Mouse (Mus musculus) neural tube, embryonic 15.5 days (tissue): Measurements from ENCODE around the gene Gm4181. TPM values are rescaled to one million over a fixed set of nuclear protein-coding genes. Genes with fewer than 3 reads are reported as not detected.
"Not testable (repeated sequence)": the region's sequence is repeated elsewhere in the genome, so short reads cannot be mapped to it uniquely, and the experiment has no call there.

ENCODE experiments used
- ATAC-seq: fragments of 200-750 bp; cut with Nextera tagmentation; 2 replicates; pipeline ENCODE4 v1.8.0; 2017; ENCODE audit warnings: mild to moderate bottlenecking, moderate TSS enrichment, moderate library complexity; ENCODE audit not compliant: low FRiP score
- H3K27ac ChIP-seq: fragments of 300-500 bp; sonication (generic); replicated peaks from 2 replicates; pipeline ENCODE4 v1.5.1; 2015; ENCODE audit warnings: mild to moderate bottlenecking, inconsistent platforms
- H3K27me3 ChIP-seq: fragments of 300-500 bp; sonication (generic); replicated peaks from 2 replicates; pipeline ENCODE4 v1.6.1; 2015; ENCODE audit warnings: inconsistent platforms
- H3K36me3 ChIP-seq: fragments of 300-500 bp; sonication (generic); 2 replicates; pipeline ENCODE4 v1.6.1; 2015; ENCODE audit warnings: inconsistent platforms
- H3K4me1 ChIP-seq: fragments of 300-500 bp; sonication (generic); 2 replicates; pipeline ENCODE4 v1.6.1; 2015; ENCODE audit warnings: inconsistent platforms
- H3K4me2 ChIP-seq: fragments of 300-500 bp; sonication (generic); 2 replicates; pipeline ENCODE4 v1.6.1; 2015; ENCODE audit warnings: inconsistent platforms, mild to moderate bottlenecking, moderate library complexity
- H3K4me3 ChIP-seq: fragments of 300-500 bp; sonication (generic); replicated peaks from 2 replicates; pipeline ENCODE4 v1.5.1; 2015; ENCODE audit warnings: mild to moderate bottlenecking, inconsistent platforms
- H3K9ac ChIP-seq: fragments of 300-500 bp; sonication (generic); replicated peaks from 2 replicates; pipeline ENCODE4 v1.6.1; 2015; ENCODE audit warnings: mild to moderate bottlenecking, inconsistent platforms
- H3K9me3 ChIP-seq: fragments of 300-500 bp; sonication (generic); replicated peaks from 2 replicates; pipeline ENCODE4 v1.6.1; 2016; ENCODE audit warnings: inconsistent platforms
- WGBS: fragments of 180-500 bp; shearing (Covaris S2); methylation state at CpG from one replicate; pipeline ENCODE4 v1.1.7; 2015; ENCODE audit warnings: mixed read lengths; 5-methylcytosine and 5-hydroxymethylcytosine counted together
- polyA plus RNA-seq: library from polyadenylated mRNA; unstranded; fragments of >200 nt; fragmentation: Nextera tagmentation; extraction: Ambion mirVana; gene quantifications from 2 replicates; pipeline ENCODE4 v1.2.1, GENCODE M21; 2015

The Gm4181 gene
- not detected in 2 replicates for polyA plus RNA-seq

DNA sequence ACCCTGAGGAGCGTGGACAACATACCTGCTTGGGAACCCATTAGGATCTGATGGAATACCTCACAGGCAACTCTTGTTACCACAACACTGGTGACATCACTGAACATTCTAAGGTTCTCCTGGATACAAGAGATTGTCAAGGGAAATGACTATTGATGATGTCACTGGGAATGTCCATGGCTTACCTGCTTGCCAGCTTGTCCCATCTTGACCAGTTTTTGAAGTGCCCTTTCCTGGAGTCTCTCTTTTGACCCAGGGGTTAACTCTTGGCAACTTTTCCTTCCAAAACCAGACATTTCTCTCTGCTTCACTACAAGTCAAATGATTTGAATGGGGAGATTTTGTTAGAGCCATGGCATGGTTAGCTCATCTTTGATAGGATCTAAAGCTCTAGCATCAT, at the start of gene Gm4181:
Gene Gm4181 (minus strand): TSS at position 101 of the 400 bp plus-strand sequence.
- 89% methylated on average over 1 of the region's 1 CpGs for WGBS
- not testable (repeated sequence) for H3K27ac ChIP-seq, H3K4me2 ChIP-seq, H3K4me3 ChIP-seq, H3K4me1 ChIP-seq, H3K36me3 ChIP-seq, ATAC-seq, H3K9me3 ChIP-seq, H3K27me3 ChIP-seq, H3K9ac ChIP-seq

DNA sequence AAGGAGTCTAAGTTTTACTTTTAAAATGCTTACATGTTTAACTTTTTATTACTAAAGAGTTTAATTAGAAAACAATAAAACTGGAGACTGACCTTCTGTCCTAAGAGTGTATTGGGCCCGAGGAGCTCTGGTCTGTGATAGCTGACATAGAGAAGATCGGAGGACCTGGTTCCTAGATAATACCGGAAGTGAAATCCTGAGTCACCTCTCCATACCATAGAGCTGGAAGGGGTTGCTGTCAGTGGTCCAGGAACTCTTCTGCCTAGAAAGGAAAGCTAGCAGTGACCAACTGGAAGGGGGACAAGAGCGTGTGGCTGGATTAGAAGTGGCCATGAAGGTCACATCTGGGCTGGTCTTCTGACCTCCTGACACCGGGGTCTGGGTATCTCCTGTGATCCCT, 41.8 kb upstream of the Gm4181 start:
- WGBS = 94% methylated on average over 5 of the region's 5 CpGs
- no peaks in the 10 kb centered on the region for H3K27me3 ChIP-seq
- no peak overlapping the region for H3K4me3 ChIP-seq
- ATAC-seq = no peak
- H3K9me3 ChIP-seq = no peaks in the 10 kb centered on the region
- no peak overlapping the region for H3K27ac ChIP-seq
- no peak overlapping the region for H3K9ac ChIP-seq
- no peaks in the 10 kb centered on the region for H3K4me1 ChIP-seq
- no peak overlapping the region for H3K4me2 ChIP-seq
- H3K36me3 ChIP-seq = no peaks in the 10 kb centered on the region

DNA sequence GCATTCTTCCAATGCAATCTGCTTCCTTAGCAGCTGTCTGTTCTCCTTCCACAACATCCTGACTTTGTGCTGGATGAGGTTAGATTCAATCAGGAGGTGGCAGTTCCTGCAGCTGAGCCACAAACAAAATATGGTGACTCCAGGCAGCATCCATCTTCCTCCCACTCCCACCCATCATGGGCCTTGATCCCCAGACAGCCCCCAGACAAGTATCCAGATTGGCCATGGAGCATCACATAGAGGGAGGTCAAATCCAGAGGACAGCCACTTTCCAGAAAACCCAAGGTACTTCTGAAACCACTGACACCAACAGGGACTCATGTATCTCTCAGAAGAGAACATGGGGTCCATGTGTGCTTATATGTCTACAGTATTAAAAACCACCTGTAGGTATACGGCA, 3.0 kb downstream of the Gm4181 start:
- not testable (repeated sequence) for H3K27ac ChIP-seq, H3K36me3 ChIP-seq, H3K4me2 ChIP-seq, ATAC-seq, H3K4me3 ChIP-seq, H3K4me1 ChIP-seq, H3K9ac ChIP-seq, H3K27me3 ChIP-seq, H3K9me3 ChIP-seq
- 89% methylated on average over 1 of the region's 1 CpGs for WGBS

DNA sequence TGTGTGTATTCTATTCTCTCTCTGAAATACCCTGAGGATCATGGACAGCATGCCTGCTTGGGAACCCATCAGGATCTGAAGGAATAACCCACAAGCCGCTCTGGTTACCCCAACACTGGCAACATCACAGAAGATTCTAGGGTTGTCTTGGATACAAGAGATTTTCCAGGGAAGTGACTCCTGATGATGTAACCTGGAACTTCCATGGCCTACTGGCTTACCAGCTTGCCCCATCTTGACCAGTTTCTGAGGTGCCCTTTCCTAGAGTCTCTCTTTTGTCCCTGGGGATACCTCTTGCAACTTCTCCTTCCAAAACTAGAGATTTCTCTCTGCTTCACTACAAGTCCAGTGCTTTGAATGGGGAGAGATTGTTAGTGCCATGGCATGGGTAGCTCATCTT, 24.3 kb downstream of the Gm4181 start, which contains the start of gene Gm17078:
Gene Gm17078 (minus strand): TSS at position 101 of the 400 bp plus-strand sequence.
- WGBS = 93% methylated on average over 1 of the region's 1 CpGs
- no peak for ATAC-seq
- no peak within 1 kb of the TSS for H3K4me3 ChIP-seq
- H3K9me3 ChIP-seq = no peaks in the 10 kb centered on the region
- no peak within 1 kb of the TSS for H3K27ac ChIP-seq
- no peak within 1 kb of the TSS for H3K4me2 ChIP-seq
- no peaks in the 10 kb centered on the region for H3K36me3 ChIP-seq
- H3K9ac ChIP-seq = no peak within 1 kb of the TSS
- H3K4me1 ChIP-seq = no peaks in the 10 kb centered on the region
- no peaks in the 10 kb centered on the region for H3K27me3 ChIP-seq

DNA sequence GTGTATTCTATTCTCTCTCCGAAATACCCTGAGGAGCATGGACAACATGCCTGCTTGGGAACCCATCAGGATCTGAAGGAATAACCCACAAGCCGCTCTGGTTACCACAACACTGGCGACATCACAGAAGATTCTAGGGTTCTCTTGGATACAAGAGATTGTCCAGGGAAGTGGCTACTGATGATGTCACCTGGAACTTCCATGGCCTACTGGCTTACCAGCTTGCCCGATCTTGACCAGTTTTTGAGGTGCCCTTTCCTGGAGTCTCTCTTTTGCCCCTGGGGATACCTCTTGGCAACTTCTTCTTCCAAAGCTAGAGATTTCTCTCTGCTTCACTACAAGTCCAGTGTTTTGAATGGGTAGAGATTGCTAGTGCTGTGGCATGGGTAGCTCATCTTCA, 43.4 kb downstream of the Gm4181 start, which contains the start of gene Gm17174:
Gene Gm17174 (minus strand): TSS at position 101 of the 400 bp plus-strand sequence.
- not testable (repeated sequence) for H3K9ac ChIP-seq, H3K36me3 ChIP-seq, ATAC-seq, H3K4me1 ChIP-seq, H3K9me3 ChIP-seq, H3K27ac ChIP-seq, H3K27me3 ChIP-seq, H3K4me2 ChIP-seq, H3K4me3 ChIP-seq
- 95% methylated on average over 4 of the region's 4 CpGs for WGBS

Other genes starting within 250 kb of the Gm4181 start
- not detected in 2 replicates for gene Vmn2r88, start 224.8 kb downstream of the Gm4181 start, polyA plus RNA-seq
- not detected in 2 replicates for gene Vmn2r89, start 183.8 kb downstream of the Gm4181 start, polyA plus RNA-seq
- not detected in 2 replicates for gene Gm5622, start 82.9 kb downstream of the Gm4181 start, polyA plus RNA-seq
- gene Gm17175, start 61.6 kb downstream of the Gm4181 start, polyA plus RNA-seq = not detected in 2 replicates
- gene Gm17174, start 43.5 kb downstream of the Gm4181 start, polyA plus RNA-seq = not detected in 2 replicates
- gene Gm17078, start 24.4 kb downstream of the Gm4181 start, polyA plus RNA-seq = not detected in 2 replicates
- gene Gm17079, start 59.8 kb upstream of the Gm4181 start, polyA plus RNA-seq = not detected in 2 replicates
- gene Gm5800, start 81.5 kb upstream of the Gm4181 start, polyA plus RNA-seq = not detected in 2 replicates
- gene Ang4, start 137.9 kb upstream of the Gm4181 start, polyA plus RNA-seq = 0.27 TPM in 1 of 2 replicates, not detected in the other
- gene AY358078, start 164.4 kb upstream of the Gm4181 start, polyA plus RNA-seq = not detected in 2 replicates
- gene Ear6, start 218.0 kb upstream of the Gm4181 start, polyA plus RNA-seq = 0.42 TPM in 1 of 2 replicates, not detected in the other
- 83.5 and 90.9 TPM in 2 replicates for gene Mettl17, start 249.2 kb upstream of the Gm4181 start, polyA plus RNA-seq